Mouse (Mus musculus) heart, postnatal 0 days (tissue): ENCODE results near the gene Ston2. TPM values are rescaled to one million over a fixed set of nuclear protein-coding genes. Genes with fewer than 3 reads are reported as not detected.

Source experiments
- ATAC-seq: fragments of 200-750 bp; cut with Nextera tagmentation; 2 replicates; pipeline ENCODE4 v1.8.0; 2017; ENCODE audit warnings: low read depth, moderate number of reproducible peaks, moderate library complexity; ENCODE audit not compliant: insufficient read depth
- DNase-seq: peaks from one replicate; pipeline ENCODE4 v3.0.0-alpha.2; 2016; ENCODE audit warnings: low spot score
- H3K27ac ChIP-seq: fragments of 300-500 bp; sonication (generic); 2 replicates; pipeline ENCODE4 v1.5.1; 2014; ENCODE audit warnings: low read depth, mild to moderate bottlenecking
- H3K27me3 ChIP-seq: fragments of 300-500 bp; sonication (generic); 2 replicates; pipeline ENCODE4 v1.6.1; 2014; ENCODE audit warnings: low read length, mixed read lengths; ENCODE audit not compliant: control insufficient read depth, insufficient read depth
- H3K36me3 ChIP-seq: fragments of 300-500 bp; sonication (generic); replicated peaks from 2 replicates; pipeline ENCODE4 v1.6.1; 2014; ENCODE audit warnings: low read length, mixed read lengths; ENCODE audit not compliant: control insufficient read depth, insufficient read depth
- H3K4me1 ChIP-seq: fragments of 300-500 bp; sonication (generic); 2 replicates; pipeline ENCODE4 v1.6.1; 2014; ENCODE audit warnings: antibody characterized with exemption; ENCODE audit not compliant: control insufficient read depth, insufficient read depth
- H3K4me2 ChIP-seq: fragments of 300-500 bp; sonication (generic); 2 replicates; pipeline ENCODE4 v1.6.1; 2014; ENCODE audit warnings: low read depth, mild to moderate bottlenecking, low read length, moderate library complexity
- H3K4me3 ChIP-seq: fragments of 300-500 bp; sonication (generic); 2 replicates; pipeline ENCODE4 v1.5.1; 2014; ENCODE audit warnings: low read depth, low read length
- H3K9ac ChIP-seq: fragments of 300-500 bp; sonication (generic); replicated peaks from 2 replicates; pipeline ENCODE4 v1.6.1; 2014; ENCODE audit warnings: low read depth, low read length, mixed read lengths
- H3K9me3 ChIP-seq: fragments of 300-500 bp; sonication (generic); replicated peaks from 2 replicates; pipeline ENCODE4 v1.6.1; 2016; ENCODE audit warnings: low read length; ENCODE audit not compliant: control insufficient read depth
- CTCF ChIP-seq: IDR thresholded peaks from 2 replicates; pipeline ENCODE4 v1.5.1; 2016; ENCODE audit warnings: antibody characterized with exemption, control low read depth, low read depth
- EP300 ChIP-seq: IDR thresholded peaks from 2 replicates; pipeline ENCODE4 v1.6.1; 2016; ENCODE audit warnings: antibody characterized with exemption, low read depth
- WGBS: fragments of 180-500 bp; shearing (Covaris S2); extraction: QIAGEN DNeasy Blood & Tissue Kit; methylation state at CpG from one replicate; pipeline ENCODE4 v1.1.7; 2014; 5-methylcytosine and 5-hydroxymethylcytosine counted together
- polyA plus RNA-seq: library from polyadenylated mRNA; unstranded; fragments of >200 nt; fragmentation: Nextera tagmentation; extraction: Ambion mirVana; gene quantifications from 2 replicates; pipeline ENCODE4 v1.2.1, GENCODE M21; 2015
- total RNA-seq: library from RNA; depleted of rRNA; stranded (reverse); fragments of >200 nt; gene quantifications from 2 replicates; pipeline ENCODE4 v1.2.3, GENCODE M21; 2014; ENCODE audit warnings: low replicate concordance

Ston2 gene
- total and polyA plus RNA-seq, 2 experiments from 2014 or later, result 0.57 to 0.95 TPM

DNA sequence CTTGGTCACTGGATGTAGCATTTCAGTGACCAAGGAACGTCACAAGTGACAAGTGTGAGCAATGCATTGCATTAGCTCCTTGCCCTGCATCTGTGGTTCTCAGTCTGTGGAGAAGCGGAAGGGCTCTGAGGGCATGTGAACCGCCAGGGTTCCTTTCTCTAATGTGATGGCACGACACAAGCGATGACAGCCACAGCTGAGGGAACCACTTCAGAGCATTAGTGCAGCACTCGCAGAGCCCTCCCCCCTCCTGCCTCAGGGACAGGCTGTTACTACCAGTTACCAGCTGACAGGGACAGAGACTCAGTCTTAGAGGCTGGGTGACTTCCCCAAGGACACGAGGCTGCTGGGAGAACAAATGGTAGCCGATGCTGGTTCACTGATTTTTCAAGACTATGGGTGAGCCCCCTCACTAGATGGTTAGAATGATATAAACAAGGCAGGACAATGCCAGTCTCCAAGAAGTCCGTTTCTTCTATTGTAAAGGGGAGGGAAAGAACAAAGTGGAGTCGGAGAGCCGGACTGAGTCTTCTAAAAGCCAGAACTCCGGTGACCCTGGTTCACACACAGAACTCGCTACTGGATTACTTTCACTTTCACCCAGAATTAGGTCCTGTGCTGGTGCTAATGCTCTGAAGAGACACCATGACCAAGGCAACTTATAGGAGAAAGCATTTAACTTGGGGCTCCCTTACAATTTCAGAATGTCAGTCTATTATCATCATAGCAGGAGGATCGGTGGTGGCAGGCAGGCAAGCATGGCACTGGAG is 21.7 kb downstream of the Ston2 start:
- Histone ChIP-seq H3K9me3 (no peaks in the 10 kb centered on the region), H3K4me2 (peak overlapping the region; percentile 59)
- peak; percentile 90 for ATAC-seq

DNA sequence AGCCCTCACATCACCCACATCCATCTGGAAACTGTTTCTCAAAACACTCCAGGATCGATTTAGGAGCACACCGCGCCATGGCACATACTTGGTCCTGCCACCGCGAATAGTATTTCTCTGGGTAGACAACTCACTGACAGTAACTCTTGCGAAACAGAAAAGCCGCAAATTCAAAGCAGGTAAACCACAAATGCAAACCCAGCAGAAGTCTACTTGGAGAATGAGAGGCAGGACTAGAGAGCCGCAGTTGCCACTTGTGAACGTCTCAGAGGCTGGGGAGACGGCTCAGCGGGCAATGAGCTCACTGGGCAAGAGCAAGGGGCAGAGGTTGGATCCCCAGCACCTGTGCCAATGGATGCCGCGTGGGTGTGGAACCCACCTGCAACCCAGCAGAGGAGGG is 22.7 kb downstream of the Ston2 start:
- DNase-seq (no peak), ATAC-seq (no peak)
- WGBS, result 74% methylated on average over 13 of the region's 13 CpGs
- H3K4me2 ChIP-seq, result no peak overlapping the region
- no peaks in the 10 kb centered on the region for H3K9me3 ChIP-seq
- H3K9ac ChIP-seq, result no peak overlapping the region
- H3K4me1 ChIP-seq, result peaks cover 4% of the 10 kb centered on the region; the same call in 1 of the 2 replicates
- H3K27me3 ChIP-seq, result peaks cover 27% of the 10 kb centered on the region; the same call in 1 of the 2 replicates
- H3K4me3 ChIP-seq, result no peak overlapping the region
- TF ChIP-seq EP300, result no peak
- no peak for TF ChIP-seq CTCF
- no peak overlapping the region for H3K27ac ChIP-seq
- no peaks in the 10 kb centered on the region for H3K36me3 ChIP-seq

More for the DNA sequence above, 21.7 kb downstream of the Ston2 start:
- Histone ChIP-seq H3K9ac (no peak overlapping the region), H3K27me3 (peaks cover 30% of the 10 kb centered on the region; the same call in 1 of the 2 replicates), H3K4me3 (peak overlapping the region; percentile 29), H3K36me3 (no peaks in the 10 kb centered on the region), H3K27ac (no peak overlapping the region), H3K4me1 (peaks cover 4% of the 10 kb centered on the region; the same call in 1 of the 2 replicates)
- DNase-seq, result peak; percentile 78
- TF ChIP-seq CTCF (no peak), EP300 (no peak)
- 33% methylated on average over 14 of the region's 14 CpGs for WGBS

DNA sequence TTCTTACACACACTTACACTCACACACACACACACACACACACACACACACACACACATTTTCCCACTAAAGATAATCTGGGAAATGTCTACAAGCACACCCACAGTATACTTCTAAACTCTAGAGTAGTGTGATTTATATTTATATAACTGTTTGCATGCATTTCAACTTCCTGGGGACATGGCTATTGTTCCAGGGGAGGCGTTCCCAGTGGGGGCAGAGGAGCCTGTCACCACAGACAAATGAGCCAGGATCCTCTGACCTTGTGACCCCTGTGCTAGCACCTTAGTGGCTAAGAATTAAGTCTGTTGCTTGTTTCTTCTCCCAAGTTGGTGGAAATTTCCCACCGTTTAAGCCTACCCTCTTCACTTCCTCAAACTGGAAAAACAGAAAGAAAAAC is 23.1 kb downstream of the Ston2 start:
- WGBS, result 38% methylated on average over 2 of the region's 2 CpGs
- H3K4me2 ChIP-seq, result no peak overlapping the region
- no peak overlapping the region for H3K4me3 ChIP-seq
- peaks cover 4% of the 10 kb centered on the region; the same call in 1 of the 2 replicates for H3K4me1 ChIP-seq
- no peaks in the 10 kb centered on the region for H3K9me3 ChIP-seq
- no peak overlapping the region for H3K27ac ChIP-seq
- no peak overlapping the region for H3K9ac ChIP-seq
- no peaks in the 10 kb centered on the region for H3K36me3 ChIP-seq
- H3K27me3 ChIP-seq, result peaks cover 26% of the 10 kb centered on the region
- no peak for ATAC-seq
- no peak for DNase-seq
- TF ChIP-seq CTCF (no peak), EP300 (no peak)

DNA sequence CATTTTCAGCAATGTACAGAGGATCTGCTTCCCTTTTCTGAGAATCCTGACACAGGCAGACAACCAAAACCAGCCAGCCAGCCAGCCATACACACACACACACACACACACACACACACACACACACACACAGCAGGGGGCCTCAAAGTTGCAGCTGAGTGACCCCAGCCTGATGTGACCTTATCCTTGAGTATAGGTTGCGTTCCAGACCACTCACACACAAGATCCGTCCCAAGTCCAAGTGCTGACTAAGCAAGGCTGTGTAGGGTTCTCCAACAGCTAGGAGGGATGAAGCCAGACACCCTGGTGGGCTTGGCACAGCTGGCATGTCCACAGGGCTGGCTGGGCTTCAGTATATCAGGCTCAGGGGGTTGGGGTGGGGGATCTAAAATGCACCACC is 23.7 kb downstream of the Ston2 start:
- H3K36me3 ChIP-seq, result no peaks in the 10 kb centered on the region
- WGBS, result 68% methylated on average over 2 of the region's 2 CpGs
- no peak overlapping the region for H3K4me3 ChIP-seq
- H3K9me3 ChIP-seq, result no peaks in the 10 kb centered on the region
- no peak overlapping the region for H3K9ac ChIP-seq
- no peak for TF ChIP-seq CTCF
- no peak for TF ChIP-seq EP300
- no peak for DNase-seq
- no peak overlapping the region for H3K4me2 ChIP-seq
- H3K27me3 ChIP-seq, result peaks cover 29% of the 10 kb centered on the region
- H3K4me1 ChIP-seq, result peaks cover 4% of the 10 kb centered on the region; the same call in 1 of the 2 replicates
- no peak for ATAC-seq
- H3K27ac ChIP-seq, result no peak overlapping the region

DNA sequence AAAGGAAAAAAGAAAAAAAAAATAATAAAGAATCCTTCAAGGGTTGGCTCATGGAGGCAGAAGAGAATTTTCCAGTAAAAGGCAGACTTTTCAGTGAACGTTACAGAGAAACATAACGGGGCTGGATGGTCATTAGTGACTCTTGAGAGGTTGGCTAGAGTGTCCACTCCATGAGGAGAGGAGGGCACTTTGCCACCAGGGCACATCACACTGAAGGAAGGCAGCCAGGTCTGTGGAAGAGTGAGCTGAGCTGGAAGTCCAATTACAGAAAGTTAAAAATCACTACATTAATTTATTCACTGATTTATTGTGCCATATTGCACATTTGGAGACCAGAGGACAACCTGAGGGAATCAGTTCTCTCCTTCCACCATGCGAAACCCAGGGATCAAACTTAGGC is 28.4 kb downstream of the Ston2 start:
- Histone ChIP-seq H3K27ac (no peak overlapping the region), H3K4me1 (no peaks in the 10 kb centered on the region; the same call in 1 of the 2 replicates), H3K9ac (no peak overlapping the region), H3K4me3 (no peak overlapping the region), H3K4me2 (no peak overlapping the region), H3K36me3 (no peaks in the 10 kb centered on the region), H3K9me3 (no peaks in the 10 kb centered on the region), H3K27me3 (peaks cover 19% of the 10 kb centered on the region)
- WGBS, result 76% methylated on average over 3 of the region's 3 CpGs
- no peak for ATAC-seq
- no peak for DNase-seq
- TF ChIP-seq EP300 (no peak), CTCF (no peak)
